Comparison of ENCODE assay signal across 7 mouse cellular contexts in the genomic region with DNA sequence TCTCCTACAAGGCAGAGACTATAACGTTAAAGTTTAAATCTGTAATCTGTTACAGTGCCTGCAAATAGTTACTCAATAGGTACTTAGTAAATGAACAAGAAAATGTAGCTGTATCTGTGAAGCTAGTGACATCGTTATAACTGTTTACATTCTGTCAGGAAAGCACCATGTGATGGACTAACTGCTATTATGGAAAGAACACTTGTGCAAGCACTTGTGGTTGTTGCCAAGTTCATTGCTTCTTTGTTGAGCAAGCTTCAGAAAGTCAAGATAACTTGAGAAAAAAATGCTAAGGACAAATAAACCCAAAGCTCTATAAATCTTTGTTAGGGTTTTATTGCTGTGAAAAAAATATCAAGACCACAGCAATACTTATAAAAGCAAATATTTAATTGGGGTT.
"Had no signal": no experiment of that assay in that cellular context is flagged by ENCODE, and none has a peak within 500 bp of the region (broad histone marks: within the 10 kb centered on the region; RNA-seq: fewer than 3 reads in every experiment).

No protein-coding gene starts in this region.

- DNase-seq: kidney, adult 11 months; kidney, postnatal 10 days; kidney, postnatal 4 days; left cerebral cortex, postnatal 4 days; retina, postnatal 1 day; right cerebral cortex, postnatal 14 days; thymus, postnatal 4 days had no signal
